Comparison of ENCODE assay signal across 29 mouse cellular contexts in the genomic region with DNA sequence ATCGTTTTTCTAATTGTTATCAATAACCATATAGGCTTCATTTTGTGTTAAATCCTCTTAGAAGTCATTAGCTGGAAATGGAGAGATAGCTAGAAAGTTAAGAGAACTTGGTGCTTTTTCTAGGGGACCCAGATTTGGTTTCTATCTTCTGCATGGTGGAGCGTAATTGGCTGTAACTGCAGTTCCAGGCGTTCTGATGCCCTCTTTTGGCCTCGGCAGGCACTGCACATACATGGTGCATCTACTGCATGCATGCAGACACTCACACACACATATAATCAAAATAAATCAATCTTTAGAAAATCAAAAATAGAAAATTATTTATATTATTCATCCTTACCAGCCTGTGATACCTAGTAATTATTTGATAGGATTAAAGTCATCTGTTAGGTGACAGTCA. TPM values are rescaled to one million over a fixed set of nuclear protein-coding genes. Genes with fewer than 3 reads are reported as not detected.
DNase-seq lines count a peak whose midpoint lies in the region; ATAC-seq and TF ChIP-seq lines count a peak whose summit lies in the region.
"Had no signal": no experiment of that assay in that cellular context is flagged by ENCODE, and none has a peak within 500 bp of the region (broad histone marks: within the 10 kb centered on the region; RNA-seq: fewer than 3 reads in every experiment).

No protein-coding gene starts in this region.

- no peak overlapping the region for H3K4me3 ChIP-seq in intestine, postnatal 0 days (ENCODE audit: low read depth, low read length)
- H3K4me3 ChIP-seq in intestine, embryonic 15.5 days (replicated peaks) = no peak overlapping the region
- H3K4me3 ChIP-seq in lung, postnatal 0 days (ENCODE audit: low read depth, low read length) = no peak overlapping the region
- H3K4me3 ChIP-seq in ES-Bruce4 (ENCODE audit: low read depth, low read length) = no peak overlapping the region
- H3K4me3 ChIP-seq: embryonic facial prominence, embryonic 15.5 days; erythroblast, embryonic 14.5 days; forebrain, embryonic 10.5 days; gastrocnemius, adult 2 months; heart, embryonic 10.5 days; hindbrain, embryonic 13.5 days had no signal

- no peak for TF ChIP-seq POLR2A in ES-Bruce4 (IDR thresholded peaks at IDR 0.05; ENCODE audit: insufficient read depth, low read length)

- no peak overlapping the region for H3K27ac ChIP-seq in intestine, postnatal 0 days (ENCODE audit: low read depth, low read length)
- no peak overlapping the region for H3K27ac ChIP-seq in intestine, embryonic 15.5 days
- H3K27ac ChIP-seq in lung, postnatal 0 days (ENCODE audit: low read length) = no peak overlapping the region
- H3K27ac ChIP-seq in ES-Bruce4 (ENCODE audit: insufficient read depth, low read length) = no peak overlapping the region
- H3K27ac ChIP-seq: embryonic facial prominence, embryonic 15.5 days; forebrain, embryonic 10.5 days; gastrocnemius, adult 2 months; heart, embryonic 10.5 days; hindbrain, embryonic 13.5 days had no signal

- no peaks in the 10 kb centered on the region; the same call in 1 of the 2 replicates for H3K4me1 ChIP-seq in intestine, postnatal 0 days (replicated peaks; ENCODE audit: control insufficient read depth, insufficient read depth, low read length)
- H3K4me1 ChIP-seq in intestine, embryonic 15.5 days (replicated peaks) = 0 out of 2 replicates have a peak, but pooled peaks cover 4% of the 10 kb centered on the region
- no peaks in the 10 kb centered on the region for H3K4me1 ChIP-seq in lung, postnatal 0 days (ENCODE audit: insufficient read depth, low read depth, low read length)
- H3K4me1 ChIP-seq in ES-Bruce4 (ENCODE audit: control insufficient read depth, insufficient read depth, low read length) = no peaks in the 10 kb centered on the region
- H3K4me1 ChIP-seq: heart, embryonic 10.5 days had no signal

- no peak overlapping the region for H3K9ac ChIP-seq in intestine, postnatal 0 days (ENCODE audit: low read depth, low read length)
- H3K9ac ChIP-seq in intestine, embryonic 15.5 days = no peak overlapping the region
- no peak overlapping the region for H3K9ac ChIP-seq in lung, postnatal 0 days (replicated peaks; ENCODE audit: low read depth)
- no peak overlapping the region for H3K9ac ChIP-seq in ES-Bruce4 (ENCODE audit: low read depth, poor library complexity, severe bottlenecking)
- H3K9ac ChIP-seq: embryonic facial prominence, embryonic 15.5 days; hindbrain, embryonic 13.5 days had no signal

- no peaks in the 10 kb centered on the region for H3K9me3 ChIP-seq in intestine, postnatal 0 days (ENCODE audit: control insufficient read depth)
- no peaks in the 10 kb centered on the region for H3K9me3 ChIP-seq in intestine, embryonic 15.5 days
- H3K9me3 ChIP-seq in lung, postnatal 0 days (ENCODE audit: low read length) = no peaks in the 10 kb centered on the region
- no peaks in the 10 kb centered on the region for H3K9me3 ChIP-seq in ES-Bruce4 (replicated peaks; ENCODE audit: control insufficient read depth, insufficient read depth, low read length, poor library complexity, severe bottlenecking)
- H3K9me3 ChIP-seq: embryonic facial prominence, embryonic 15.5 days; forebrain, embryonic 10.5 days; G1E; heart, embryonic 10.5 days; hindbrain, embryonic 13.5 days had no signal

- TF ChIP-seq EP300 in lung, postnatal 0 days (IDR thresholded peaks at IDR 0.05) = no peak
- TF ChIP-seq EP300 in ES-Bruce4 (IDR thresholded peaks at IDR 0.05; ENCODE audit: insufficient read depth, low read depth, low read length) = no peak

- 95% methylated on average over 4 of the region's 4 CpGs for WGBS in intestine, postnatal 0 days
- 94% methylated on average over 4 of the region's 4 CpGs for WGBS in intestine, embryonic 15.5 days
- WGBS in lung, postnatal 0 days = 98% methylated on average over 4 of the region's 4 CpGs

- no peak for DNase-seq in lung, postnatal 0 days (ENCODE audit: low spot score)
- DNase-seq in lung, postnatal 10 days = no peak
- DNase-seq in ZHBTc4 (ENCODE audit: low read depth, low spot score) = peak; percentile 46
- DNase-seq in gastrocnemius, postnatal 25 days = no peak
- DNase-seq: adrenal gland, adult 8-10 months; adrenal gland, postnatal 36 days; cerebellum, adult 11 months; cerebellum, adult 8-10 months; cerebellum, postnatal 14 days; embryo, embryonic 11 days; gastrocnemius, adult 2 months; gastrocnemius, postnatal 36 days; heart, adult 18-20 months; heart, postnatal 10 days had no signal

- H3K4me2 ChIP-seq in intestine, postnatal 0 days (replicated peaks; ENCODE audit: low read depth) = no peak overlapping the region
- no peak overlapping the region for H3K4me2 ChIP-seq in intestine, embryonic 15.5 days (replicated peaks)
- no peak overlapping the region for H3K4me2 ChIP-seq in lung, postnatal 0 days (replicated peaks; ENCODE audit: low read depth, low read length)
- H3K4me2 ChIP-seq: embryonic facial prominence, embryonic 15.5 days; hindbrain, embryonic 13.5 days had no signal

- no peak for ATAC-seq in intestine, postnatal 0 days
- ATAC-seq in intestine, embryonic 15.5 days = no peak
- no peak for ATAC-seq in lung, postnatal 0 days
- ATAC-seq: forebrain, embryonic 14.5 days; Patski had no signal

- H3K27me3 ChIP-seq in intestine, postnatal 0 days (replicated peaks; ENCODE audit: control insufficient read depth, insufficient read depth, low read length) = no peaks in the 10 kb centered on the region
- H3K27me3 ChIP-seq in intestine, embryonic 15.5 days (replicated peaks) = no peaks in the 10 kb centered on the region
- H3K27me3 ChIP-seq in lung, postnatal 0 days (replicated peaks; ENCODE audit: insufficient read depth, low read length) = no peaks in the 10 kb centered on the region
- no peaks in the 10 kb centered on the region for H3K27me3 ChIP-seq in ES-Bruce4 (ENCODE audit: control insufficient read depth, insufficient read depth, low read length, poor library complexity, severe bottlenecking)
- H3K27me3 ChIP-seq: CH12.LX; embryonic facial prominence, embryonic 15.5 days; hindbrain, embryonic 13.5 days; Patski had no signal

- no peaks in the 10 kb centered on the region for H3K36me3 ChIP-seq in intestine, postnatal 0 days (ENCODE audit: control insufficient read depth, insufficient read depth)
- no peaks in the 10 kb centered on the region for H3K36me3 ChIP-seq in intestine, embryonic 15.5 days
- H3K36me3 ChIP-seq in lung, postnatal 0 days (ENCODE audit: insufficient read depth, low read length) = no peaks in the 10 kb centered on the region
- no peaks in the 10 kb centered on the region for H3K36me3 ChIP-seq in ES-Bruce4 (ENCODE audit: control insufficient read depth, insufficient read depth, low read length, poor library complexity, severe bottlenecking)
- H3K36me3 ChIP-seq: embryonic facial prominence, embryonic 15.5 days; forebrain, embryonic 10.5 days; G1E; heart, embryonic 10.5 days; hindbrain, embryonic 13.5 days had no signal

- 0 out of 2 replicates have a peak, but pooled peaks have one; percentile 21 for TF ChIP-seq CTCF in intestine, postnatal 0 days (IDR thresholded peaks at IDR 0.05; ENCODE audit: low read depth)
- peak; percentile 10; the same call in 1 of the 2 replicates for TF ChIP-seq CTCF in lung, postnatal 0 days (IDR thresholded peaks at IDR 0.05)
- peak; percentile 45 for TF ChIP-seq CTCF in ES-Bruce4 (IDR thresholded peaks at IDR 0.05; ENCODE audit: low read depth, low read length)

RNA-seq across cellular contexts. Expression of gene Pjvk, which starts 4.8 kb away (rescaled TPM):
- polyA plus RNA-seq in intestine, postnatal 0 days (2015; fragmentation: Nextera tagmentation; extraction: Ambion mirVana) = 0.12 and 0.31 TPM in 2 replicates
- 0.35 and 0.39 TPM in 2 replicates for polyA plus RNA-seq in intestine, embryonic 15.5 days (2015; fragmentation: Nextera tagmentation; extraction: Ambion mirVana)
- polyA plus RNA-seq in lung, postnatal 0 days (2015; fragmentation: Nextera tagmentation; extraction: Ambion mirVana) = 0.26 and 0.29 TPM in 2 replicates
- polyA plus RNA-seq in ES-Bruce4 (2011; ENCODE audit: insufficient read depth, insufficient read length, low read depth, missing spikeins) = not detected in 2 replicates
- not detected for total RNA-seq in gastrocnemius, postnatal 25 days (2021)
- total RNA-seq: adrenal gland, adult 8-10 months; CH12.LX; common myeloid progenitor, adult 5-6 weeks; gastrocnemius, adult 2 months; gastrocnemius, postnatal 36 days; heart, adult 18-20 months; hematopoietic stem cell, adult 5-6 weeks had no signal
- polyA plus RNA-seq: erythroblast, embryonic 14.5 days; G1E; heart, embryonic 14.5 days had no signal

RNA-seq across cellular contexts. Expression of gene Prkra, which starts 5.3 kb away (rescaled TPM):
- 20.0 and 20.3 TPM in 2 replicates for polyA plus RNA-seq in intestine, postnatal 0 days (2015; fragmentation: Nextera tagmentation; extraction: Ambion mirVana)
- polyA plus RNA-seq in intestine, embryonic 15.5 days (2015; fragmentation: Nextera tagmentation; extraction: Ambion mirVana) = 42.3 and 45.6 TPM in 2 replicates
- 34.1 and 35.7 TPM in 2 replicates for polyA plus RNA-seq in lung, postnatal 0 days (2015; fragmentation: Nextera tagmentation; extraction: Ambion mirVana)
- polyA plus RNA-seq in ES-Bruce4 (2011; ENCODE audit: insufficient read depth, insufficient read length, low read depth, missing spikeins) = 24.4 and 25.6 TPM in 2 replicates
- 1 to 10 TPM; 4.6 to 5.4 TPM for total RNA-seq in gastrocnemius, postnatal 25 days (2021)

RNA-seq across cellular contexts. Expression of gene Fkbp7, which starts 19.8 kb away (rescaled TPM):
- 30.0 and 30.8 TPM in 2 replicates for polyA plus RNA-seq in intestine, postnatal 0 days (2015; fragmentation: Nextera tagmentation; extraction: Ambion mirVana)
- 46.9 and 57.7 TPM in 2 replicates for polyA plus RNA-seq in intestine, embryonic 15.5 days (2015; fragmentation: Nextera tagmentation; extraction: Ambion mirVana)
- 68.3 and 71.9 TPM in 2 replicates for polyA plus RNA-seq in lung, postnatal 0 days (2015; fragmentation: Nextera tagmentation; extraction: Ambion mirVana)
- polyA plus RNA-seq in ES-Bruce4 (2011; ENCODE audit: insufficient read depth, insufficient read length, low read depth, missing spikeins) = 7.5 and 10.0 TPM in 2 replicates
- 10 to 100 TPM; 10.3 to 13.7 TPM for total RNA-seq in gastrocnemius, postnatal 25 days (2021)

RNA-seq across cellular contexts. Expression of gene Plekha3, which starts 22.0 kb away (rescaled TPM):
- 8.3 and 8.5 TPM in 2 replicates for polyA plus RNA-seq in intestine, postnatal 0 days (2015; fragmentation: Nextera tagmentation; extraction: Ambion mirVana)
- 9.5 TPM in 2 replicates for polyA plus RNA-seq in intestine, embryonic 15.5 days (2015; fragmentation: Nextera tagmentation; extraction: Ambion mirVana)
- polyA plus RNA-seq in lung, postnatal 0 days (2015; fragmentation: Nextera tagmentation; extraction: Ambion mirVana) = 13.6 and 14.6 TPM in 2 replicates
- 33.6 and 38.0 TPM in 2 replicates for polyA plus RNA-seq in ES-Bruce4 (2011; ENCODE audit: insufficient read depth, insufficient read length, low read depth, missing spikeins)
- total RNA-seq in gastrocnemius, postnatal 25 days (2021) = 1 to 10 TPM; 7.5 to 8.1 TPM
